Mouse (Mus musculus): ENCODE measurements around the gene Aggf1.

Aggf1 gene

DNA sequence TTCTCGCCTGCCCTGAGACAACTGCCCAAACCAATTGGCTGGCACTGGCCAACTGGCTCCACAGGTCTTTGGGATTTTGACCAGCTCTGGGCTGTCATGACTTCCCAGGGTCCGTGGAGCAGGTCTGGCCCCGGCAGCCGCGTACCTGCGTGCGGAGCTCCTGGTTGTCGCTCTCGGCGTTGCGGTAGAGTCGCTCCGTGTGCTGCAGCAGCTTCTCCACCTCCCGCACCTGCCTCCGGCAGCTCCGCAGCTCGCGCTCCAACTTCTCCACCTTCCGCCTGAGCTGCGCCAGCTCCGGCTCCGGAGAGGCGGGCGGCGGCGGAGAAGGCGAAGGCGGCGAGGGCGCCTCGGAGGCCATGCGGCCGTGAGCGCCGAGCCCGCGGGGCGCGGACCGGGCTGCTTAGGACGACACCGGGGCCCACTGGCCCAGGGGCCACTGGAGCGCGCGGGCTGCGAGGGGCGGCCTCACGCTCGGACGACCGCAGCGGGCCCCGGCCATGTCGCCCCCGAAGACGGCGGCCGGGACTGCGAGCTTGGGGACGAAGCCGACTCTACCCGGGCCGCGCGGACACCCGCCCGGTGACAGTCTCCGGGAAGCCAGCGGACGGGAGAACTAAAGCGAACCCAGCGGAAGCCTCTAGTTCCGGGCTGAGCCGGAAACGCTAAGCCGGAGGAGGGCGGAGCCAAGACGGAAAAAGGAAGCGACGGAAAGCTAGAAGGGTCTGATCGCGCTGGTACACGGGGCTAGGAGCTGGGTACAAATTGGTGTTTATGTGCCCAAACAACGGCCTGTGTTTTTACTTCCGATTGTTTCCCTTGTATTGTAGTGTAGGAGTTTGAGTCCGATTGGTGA, at the start of gene Aggf1:
Aggf1 (minus strand) TSS at position 652 of the 853 bp plus-strand sequence.
- peak; percentile 95 for DNase-seq (ENCODE audit: low read depth, low spot score)

- DNase-seq (ENCODE audit: low read depth, low spot score) = no peak
Observed at GRCm38 (mm10) chr13:95424932-95425331, 49.8 kb upstream of the Aggf1 start.

DNA sequence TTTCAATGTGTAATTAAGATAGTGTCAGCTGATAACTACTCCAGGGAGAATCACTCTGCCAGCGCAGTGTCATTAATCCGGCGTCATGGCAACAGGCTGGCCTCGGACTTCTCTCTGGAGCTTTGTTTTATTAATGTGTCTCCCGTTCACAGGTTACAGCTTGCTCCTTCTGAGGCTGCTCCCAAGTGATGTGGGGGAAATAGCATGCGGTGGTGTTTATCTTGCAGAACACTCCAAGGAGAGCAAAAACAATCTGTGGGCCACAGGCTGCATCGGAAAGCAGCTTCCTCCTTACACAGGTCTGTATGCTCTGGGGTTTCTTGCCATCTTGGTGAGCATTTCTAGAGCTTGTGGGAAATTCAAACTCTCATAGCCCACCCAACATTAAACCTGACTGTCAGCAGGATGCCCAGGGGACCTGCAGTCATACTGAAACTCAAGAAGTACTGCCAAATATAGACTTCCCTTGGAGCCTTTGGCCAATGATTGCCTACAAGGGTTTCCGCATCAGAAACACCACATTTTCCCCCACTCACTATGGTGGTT, 44.1 kb upstream of the Aggf1 start:
- no peak for DNase-seq (ENCODE audit: low read depth, low spot score)

GRCm38 (mm10) chr13:95418575-95419203, 43.5 kb upstream of the Aggf1 start:
- no peak for DNase-seq (ENCODE audit: low read depth, low spot score)

GRCm38 (mm10) chr13:95412257-95412656, 37.1 kb upstream of the Aggf1 start:
- DNase-seq (ENCODE audit: low read depth, low spot score) = no peak

- DNase-seq (ENCODE audit: low read depth, low spot score) = no peak
Observed at GRCm38 (mm10) chr13:95393242-95393641, 18.1 kb upstream of the Aggf1 start.

- DNase-seq (ENCODE audit: low read depth, low spot score) = peak; percentile 84
Observed at GRCm38 (mm10) chr13:95389866-95390865, 15.0 kb upstream of the Aggf1 start.

DNA sequence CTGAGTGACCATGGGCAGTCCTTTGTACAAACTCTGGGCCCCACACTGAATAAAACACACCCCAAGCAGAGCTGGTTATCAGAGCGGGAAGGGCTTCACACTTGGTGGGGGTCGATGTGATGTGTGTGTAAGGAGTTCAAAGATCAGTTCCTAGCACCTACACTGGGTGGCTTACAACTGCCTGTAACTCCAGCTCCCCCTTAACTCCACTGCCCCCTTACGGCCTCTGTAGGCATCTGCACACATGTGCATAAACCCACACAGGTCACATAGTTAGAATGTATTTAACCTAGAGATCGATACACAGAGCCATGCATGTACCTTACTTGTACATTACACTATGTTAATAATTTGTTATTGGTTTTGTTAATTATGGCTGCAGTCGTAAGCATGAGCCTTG, 13.1 kb upstream of the Aggf1 start:
- DNase-seq (ENCODE audit: low read depth, low spot score) = peak; percentile 60

DNA sequence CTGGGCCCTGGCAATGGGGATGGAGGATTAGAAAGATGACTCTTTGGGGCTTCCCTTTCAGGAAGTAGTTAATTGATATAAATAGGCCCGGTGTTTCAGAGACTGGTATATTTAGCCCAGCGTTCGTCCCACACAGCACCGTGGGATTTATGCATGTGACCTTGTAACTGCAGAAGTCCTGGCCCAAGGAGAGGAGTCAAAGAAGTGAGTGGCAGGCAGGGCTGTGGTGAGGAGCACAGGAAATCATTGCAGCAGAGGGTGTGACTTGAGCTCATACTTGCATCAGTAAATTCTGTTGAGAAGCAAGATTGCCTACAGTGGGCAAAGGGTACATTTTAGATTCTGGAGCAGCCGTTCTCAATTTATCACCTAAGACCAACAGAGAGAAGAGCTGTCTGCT, 7.3 kb upstream of the Aggf1 start:
- no peak for DNase-seq (ENCODE audit: low read depth, low spot score)

DNA sequence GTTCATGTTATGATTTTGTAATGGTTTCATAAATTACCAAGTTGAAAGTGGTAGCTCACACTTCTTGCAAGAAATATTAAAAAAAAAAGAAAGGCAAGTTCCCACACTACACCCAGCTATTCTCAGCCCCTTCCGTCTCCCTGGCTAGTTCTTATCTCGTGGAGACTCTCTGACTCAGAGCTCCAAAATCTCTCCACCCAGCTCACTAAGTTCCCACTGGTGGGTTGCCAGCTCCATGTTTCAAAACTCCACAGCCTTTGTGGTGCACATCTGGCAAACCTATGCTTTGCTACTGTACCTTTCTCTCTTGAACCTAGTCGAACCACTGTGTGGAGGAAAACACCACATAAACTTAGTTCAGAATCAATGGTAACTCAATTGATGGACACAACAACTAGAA, 3.5 kb upstream of the Aggf1 start:
- DNase-seq (ENCODE audit: low read depth, low spot score) = no peak

DNA sequence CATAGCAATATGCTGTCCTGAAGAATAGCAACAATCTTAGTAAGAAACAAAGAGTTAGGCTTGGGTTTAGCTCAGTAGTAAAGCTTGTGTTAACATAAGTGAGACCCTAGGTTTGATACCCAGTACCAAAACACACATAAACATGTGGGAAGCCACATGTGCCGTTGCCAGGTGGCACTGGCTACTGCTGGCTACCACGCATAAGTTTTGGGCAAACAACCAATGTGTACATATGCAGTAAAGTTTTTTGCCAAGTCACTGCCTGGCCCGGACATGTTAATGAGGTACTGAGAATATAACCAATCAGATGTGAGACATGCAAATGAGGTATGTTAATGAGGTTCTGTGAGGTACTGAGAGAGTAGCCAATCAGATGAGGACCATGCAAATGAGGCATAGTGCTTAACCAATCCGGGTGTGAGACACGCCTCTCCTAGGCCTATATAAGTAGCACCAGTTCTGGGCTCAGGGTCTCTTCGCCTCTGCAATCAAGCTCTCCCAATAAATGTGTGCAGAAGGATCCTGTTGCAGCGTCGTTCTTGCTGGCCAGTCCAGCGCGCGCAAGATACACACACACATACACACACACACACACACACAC, 1.6 kb upstream of the Aggf1 start:
- DNase-seq (ENCODE audit: low read depth, low spot score) = peak; percentile 39

DNA sequence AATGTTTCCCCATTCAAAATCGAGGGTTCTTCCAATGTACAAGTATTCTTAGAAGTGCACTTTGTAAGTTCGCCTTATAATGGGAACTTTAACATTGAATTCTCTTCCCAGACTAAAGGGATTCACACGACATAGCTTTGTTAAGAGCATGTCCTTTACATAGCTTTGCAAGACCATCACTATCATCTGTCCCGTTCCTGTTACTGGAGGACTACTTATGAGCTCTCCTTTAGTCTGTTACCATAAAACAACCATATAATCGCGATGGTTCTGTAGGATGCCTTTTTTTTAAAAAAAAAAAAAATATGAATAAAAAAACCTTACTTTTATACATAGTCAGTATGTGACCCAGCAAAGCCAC, 382 bp upstream of the Aggf1 start:
- DNase-seq (ENCODE audit: low read depth, low spot score) = no peak

- DNase-seq (ENCODE audit: low read depth, low spot score) = no peak
Observed at GRCm38 (mm10) chr13:95366356-95366755, 8.8 kb downstream of the Aggf1 start.

DNA sequence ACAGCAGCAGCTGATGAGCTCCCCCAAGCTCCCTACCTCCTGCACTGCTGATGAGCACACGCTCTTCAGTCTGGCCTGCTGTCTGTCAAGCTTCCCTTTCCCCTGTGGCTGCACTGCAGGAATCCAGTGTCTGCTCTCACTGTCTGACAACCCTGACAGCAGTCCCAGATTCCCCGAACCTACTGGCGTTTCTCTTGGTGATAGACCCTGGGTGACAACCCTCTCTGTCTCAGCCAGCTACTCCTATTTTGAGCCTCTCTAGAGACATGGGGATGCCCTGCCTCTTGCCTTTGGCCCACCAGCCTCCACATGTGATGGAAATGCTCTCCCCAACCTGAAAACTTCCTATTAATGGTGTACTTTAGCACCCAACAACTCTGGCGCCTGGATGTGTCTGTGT, 11.7 kb downstream of the Aggf1 start:
- no peak for DNase-seq (ENCODE audit: low read depth, low spot score)

DNA sequence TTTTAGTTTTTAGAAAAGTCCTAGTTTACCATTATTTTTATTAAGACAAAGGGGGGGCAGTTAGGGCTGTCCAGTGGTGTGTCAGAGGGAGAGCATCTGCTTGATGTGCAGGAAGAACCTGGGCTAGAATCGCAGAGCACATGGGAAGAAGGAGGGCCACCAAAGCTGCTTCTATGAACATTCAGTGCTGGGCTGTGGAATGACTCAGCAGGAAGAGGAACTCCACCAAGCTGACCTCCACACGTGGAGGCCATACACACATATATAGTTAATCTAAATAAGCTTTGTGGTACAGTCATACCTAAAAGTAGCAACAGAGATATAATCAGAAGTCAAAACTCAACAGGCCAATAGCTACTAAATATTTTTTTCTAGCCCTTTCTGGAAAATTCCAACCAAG, 16.9 kb downstream of the Aggf1 start:
- DNase-seq (ENCODE audit: low read depth, low spot score) = no peak

- DNase-seq (ENCODE audit: low read depth, low spot score) = no peak
Observed at GRCm38 (mm10) chr13:95348476-95348875, 26.7 kb downstream of the Aggf1 start.

GRCm38 (mm10) chr13:95347018-95347696, 28.0 kb downstream of the Aggf1 start:
- peak; percentile 83 for DNase-seq (ENCODE audit: low read depth, low spot score)

GRCm38 (mm10) chr13:95345869-95346268, 29.3 kb downstream of the Aggf1 start:
- no peak for DNase-seq (ENCODE audit: low read depth, low spot score)

DNA sequence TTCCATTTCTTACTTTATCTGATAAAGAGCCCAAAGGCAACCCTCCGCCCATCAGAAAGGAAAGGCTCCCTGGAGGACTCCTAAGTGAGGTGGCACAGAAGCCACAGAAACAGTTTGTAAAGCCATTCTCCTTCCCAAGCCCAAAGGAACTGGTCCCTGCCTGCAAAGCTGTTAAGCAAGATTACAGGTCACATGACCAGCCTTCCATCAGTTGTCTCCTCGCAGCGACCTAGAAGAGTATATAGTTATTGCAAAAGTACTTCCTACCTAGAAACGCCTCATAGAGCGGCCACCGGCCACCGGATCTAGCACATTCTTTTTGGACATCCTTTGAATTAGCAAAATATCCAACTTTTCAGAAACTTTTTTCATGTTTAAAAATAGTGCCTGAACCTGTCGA, 31.7 kb downstream of the Aggf1 start:
- DNase-seq (ENCODE audit: low read depth, low spot score) = no peak

GRCm38 (mm10) chr13:95336122-95336677, 39.0 kb downstream of the Aggf1 start:
- peak; percentile 71 for DNase-seq (ENCODE audit: low read depth, low spot score)
